Mouse (Mus musculus): Measurements from ENCODE around the gene Rdh11.
"Not testable (repeated sequence)": the region's sequence is repeated elsewhere in the genome, so short reads cannot be mapped to it uniquely, and the experiment has no call there.

Gene Rdh11

GRCm38 (mm10) chr12:79192193-79192592 lies at the start of gene Rdh11:
TSS of gene Rdh11 (minus strand) at chr12:79192293.
- DNase-seq (ENCODE audit: low spot score) = no peak

GRCm38 (mm10) chr12:79235485-79236080 lies 43.5 kb upstream of the Rdh11 start:
- peak; percentile 22 for DNase-seq (ENCODE audit: low spot score)

GRCm38 (mm10) chr12:79217511-79217910 lies 25.4 kb upstream of the Rdh11 start:
- no peak for DNase-seq (ENCODE audit: low spot score)

GRCm38 (mm10) chr12:79211447-79211846 lies 19.4 kb upstream of the Rdh11 start:
- no peak for DNase-seq (ENCODE audit: low spot score)

GRCm38 (mm10) chr12:79208703-79209464 lies 16.8 kb upstream of the Rdh11 start, which contains the start of gene Rdh12:
TSS of gene Rdh12 (plus strand) at chr12:79208914.
- DNase-seq (ENCODE audit: low spot score) = peak; percentile 35

- DNase-seq (ENCODE audit: low spot score) = no peak
These were observed 9.8 kb upstream of the Rdh11 start for GRCm38 (mm10) chr12:79201882-79202281.

- peak; percentile 37 for DNase-seq (ENCODE audit: low spot score)
These were observed 5.0 kb upstream of the Rdh11 start for GRCm38 (mm10) chr12:79197105-79197504.

GRCm38 (mm10) chr12:79193441-79193840 lies 1.3 kb upstream of the Rdh11 start:
- peak; percentile 72 for DNase-seq (ENCODE audit: low spot score)

GRCm38 (mm10) chr12:79191701-79192100 lies 392 bp downstream of the Rdh11 start:
- peak; percentile 73 for DNase-seq (ENCODE audit: low spot score)

GRCm38 (mm10) chr12:79190931-79191673 lies 991 bp downstream of the Rdh11 start:
- peak; percentile 71 for DNase-seq (ENCODE audit: low spot score)

- not testable (repeated sequence) for DNase-seq (ENCODE audit: low spot score)
These were observed 6.9 kb downstream of the Rdh11 start for GRCm38 (mm10) chr12:79185160-79185559.

GRCm38 (mm10) chr12:79175998-79176397 lies 16.1 kb downstream of the Rdh11 start:
- no peak for DNase-seq (ENCODE audit: low spot score)

GRCm38 (mm10) chr12:79173721-79174120 lies 18.4 kb downstream of the Rdh11 start:
- DNase-seq (ENCODE audit: low spot score) = no peak

- DNase-seq (ENCODE audit: low spot score) = peak; percentile 92
These were observed 19.8 kb downstream of the Rdh11 start, which contains the start of gene Vti1b for GRCm38 (mm10) chr12:79172019-79172941. TSS of gene Vti1b (minus strand) at chr12:79172667.

GRCm38 (mm10) chr12:79171269-79171995 lies 20.7 kb downstream of the Rdh11 start:
- DNase-seq (ENCODE audit: low spot score) = peak; percentile 12

- peak; percentile 26 for DNase-seq (ENCODE audit: low spot score)
These were observed 21.7 kb downstream of the Rdh11 start for GRCm38 (mm10) chr12:79170421-79170820.

- DNase-seq (ENCODE audit: low spot score) = no peak
These were observed 22.9 kb downstream of the Rdh11 start for GRCm38 (mm10) chr12:79169173-79169572.

GRCm38 (mm10) chr12:79162876-79163275 lies 29.2 kb downstream of the Rdh11 start:
- DNase-seq (ENCODE audit: low spot score) = no peak

GRCm38 (mm10) chr12:79149653-79150052 lies 42.4 kb downstream of the Rdh11 start:
- no peak for DNase-seq (ENCODE audit: low spot score)

GRCm38 (mm10) chr12:79141384-79141783 lies 50.7 kb downstream of the Rdh11 start:
- no peak for DNase-seq (ENCODE audit: low spot score)

- DNase-seq (ENCODE audit: low spot score) = no peak
These were observed 51.3 kb downstream of the Rdh11 start for GRCm38 (mm10) chr12:79140811-79141210.
